Mouse (Mus musculus): Measurements from ENCODE around the gene Prlhr. TPM values are rescaled to one million over a fixed set of nuclear protein-coding genes. Genes with fewer than 3 reads are reported as not detected.

The Prlhr gene
- polyA plus RNA-seq (2014; fragmentation: Illumina TruSeq; extraction: RNeasy Lipid Tissue Mini Kit (QIAGEN cat#74804); ENCODE audit: low read depth, low replicate concordance) = not detected

DNA sequence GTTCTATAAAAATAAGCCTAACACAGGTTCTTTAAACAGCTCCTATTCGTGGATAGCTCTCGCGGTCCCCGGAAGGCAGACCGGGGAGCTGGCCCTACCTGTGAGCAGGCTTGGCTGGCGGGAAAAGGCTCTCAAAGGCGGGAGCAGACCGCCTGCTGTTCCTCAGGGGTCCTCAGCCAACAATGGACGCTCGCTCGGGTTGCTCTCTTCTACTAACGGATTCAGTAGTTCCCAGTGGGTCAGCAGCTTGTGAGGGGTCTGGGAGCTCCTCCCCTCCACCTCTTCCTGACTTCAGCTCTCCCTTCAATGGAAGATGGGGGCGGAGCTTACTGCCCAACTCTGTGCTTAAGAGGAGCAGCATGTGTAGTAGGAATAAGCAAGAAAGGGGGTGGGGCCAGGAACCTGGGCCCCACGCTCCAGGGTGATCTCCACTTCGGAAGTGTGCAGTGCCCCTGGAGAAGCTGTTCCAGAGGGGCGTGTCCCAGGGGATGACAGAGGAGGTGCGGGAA, at the start of gene Prlhr:
TSS of gene Prlhr (minus strand) at position 51 of the 509 bp plus-strand sequence.

Other genes starting within 250 kb of the Prlhr start
- gene Fam204a, start 241.6 kb downstream of the Prlhr start, polyA plus RNA-seq (2014; fragmentation: Illumina TruSeq; extraction: RNeasy Lipid Tissue Mini Kit (QIAGEN cat#74804); ENCODE audit: low read depth, low replicate concordance) = 23.2 TPM
- gene Cacul1, start 112.7 kb upstream of the Prlhr start, polyA plus RNA-seq (2014; fragmentation: Illumina TruSeq; extraction: RNeasy Lipid Tissue Mini Kit (QIAGEN cat#74804); ENCODE audit: low read depth, low replicate concordance) = 18.2 TPM